Mouse (Mus musculus) gastrocnemius, adult 2 months (tissue): ENCODE data around the gene Ryr2. TPM values are rescaled to one million over a fixed set of nuclear protein-coding genes. Genes with fewer than 3 reads are reported as not detected.

Experiments used
- DNase-seq: peaks from one replicate; pipeline ENCODE4 v3.0.0; 2022
- H3K27ac ChIP-seq: fragments of 200-600 bp; 2 replicates; pipeline ENCODE4 v1.8.1; 2022; ENCODE audit warnings: mild to moderate bottlenecking
- H3K4me3 ChIP-seq: fragments of 200-600 bp; 2 replicates; pipeline ENCODE4 v1.8.1; 2022; ENCODE audit warnings: mild to moderate bottlenecking, moderate library complexity
- CTCF ChIP-seq: fragments of 200-600 bp; IDR thresholded peaks from 2 replicates; pipeline ENCODE4 v1.8.1; 2022; ENCODE audit warnings: antibody characterized with exemption, mild to moderate bottlenecking, moderate library complexity
- intact Hi-C: fragments of 180-260 bp; cut with DNase I; formaldehyde crosslinking; loops from one replicate; pipeline ENCODE4 v1.15.1; 2025
- total RNA-seq, 2 experiments: library from RNA; stranded (reverse); gene quantifications; 2 replicates each; pipeline ENCODE4 v1.2.3; 2021

The Ryr2 gene
- total RNA-seq, 2 experiments from 2014 or later, result 0.18 to 0.20 TPM

GRCm38 (mm10) chr13:11545841-11546240, 560.9 kb downstream of the Ryr2 start:
- no peak for DNase-seq
- intact Hi-C loops, result no loop called here
- Histone ChIP-seq H3K27ac (no peak overlapping the region), H3K4me3 (no peak overlapping the region)
- TF ChIP-seq CTCF, result no peak

GRCm38 (mm10) chr13:11542546-11542945, 564.2 kb downstream of the Ryr2 start:
- intact Hi-C loops, result no loop called here
- Histone ChIP-seq H3K27ac (no peak overlapping the region), H3K4me3 (no peak overlapping the region)
- no peak for TF ChIP-seq CTCF
- no peak for DNase-seq

GRCm38 (mm10) chr13:11536851-11537250, 569.9 kb downstream of the Ryr2 start:
- H3K4me3 ChIP-seq, result no peak overlapping the region
- DNase-seq, result no peak
- intact Hi-C loops, result no loop called here
- no peak for TF ChIP-seq CTCF
- H3K27ac ChIP-seq, result no peak overlapping the region

- Histone ChIP-seq H3K4me3 (no peak overlapping the region), H3K27ac (no peak overlapping the region)
- no peak for DNase-seq
- intact Hi-C loops, result no loop called here
- no peak for TF ChIP-seq CTCF
Observed at GRCm38 (mm10) chr13:11535874-11536273, 570.9 kb downstream of the Ryr2 start.

- TF ChIP-seq CTCF, result no peak
Observed at GRCm38 (mm10) chr13:11533265-11533664, 573.5 kb downstream of the Ryr2 start.

GRCm38 (mm10) chr13:11532014-11532890, 574.5 kb downstream of the Ryr2 start:
- Histone ChIP-seq H3K4me3 (no peak overlapping the region), H3K27ac (no peak overlapping the region)
- intact Hi-C loops, result no loop called here
- DNase-seq, result no peak
- no peak for TF ChIP-seq CTCF

More at GRCm38 (mm10) chr13:11533265-11533664, 573.5 kb downstream of the Ryr2 start:
- Histone ChIP-seq H3K27ac (no peak overlapping the region), H3K4me3 (no peak overlapping the region)
- intact Hi-C loops, result no loop called here
- no peak for DNase-seq

GRCm38 (mm10) chr13:11523612-11524011, 583.1 kb downstream of the Ryr2 start:
- H3K4me3 ChIP-seq, result no peak overlapping the region
- H3K27ac ChIP-seq, result no peak overlapping the region
- TF ChIP-seq CTCF, result no peak
- intact Hi-C loops, result no loop called here
- no peak for DNase-seq

- no peak overlapping the region for H3K4me3 ChIP-seq
- no peak overlapping the region for H3K27ac ChIP-seq
- no peak for DNase-seq
- intact Hi-C loops, result no loop called here
- no peak for TF ChIP-seq CTCF
Observed at GRCm38 (mm10) chr13:11520765-11521164, 586.0 kb downstream of the Ryr2 start.

- Histone ChIP-seq H3K27ac (no peak overlapping the region), H3K4me3 (no peak overlapping the region)
- no peak for DNase-seq
- intact Hi-C loops, result no loop called here
- no peak for TF ChIP-seq CTCF
Observed at GRCm38 (mm10) chr13:11511540-11512177, 595.1 kb downstream of the Ryr2 start.

Other genes with a start within 250 kb of the Ryr2 start
- gene Mtr, start 151.2 kb upstream of the Ryr2 start, total RNA-seq, result 10 to 100 TPM; 15.6 to 18.0 TPM
- 1,000 to 10,000 TPM in 1 of 2 experiments, 100 to 1,000 TPM in 1; 773 to 1,947 TPM for gene Actn2, start 233.8 kb upstream of the Ryr2 start, total RNA-seq